Mouse (Mus musculus) kidney, postnatal 10 days (tissue): ENCODE measurements around the gene Olfr434.
"Not testable (repeated sequence)": the region's sequence is repeated elsewhere in the genome, so short reads cannot be mapped to it uniquely, and the experiment has no call there.

ENCODE experiments used
- DNase-seq: peaks from one replicate; pipeline ENCODE4 v3.0.0; 2021; ENCODE audit warnings: mixed read lengths

The Olfr434 gene

GRCm38 (mm10) chr6:43212873-43213272 lies at the start of gene Olfr434:
Gene Olfr434 (plus strand): TSS chr6:43213021.
- DNase-seq, result not testable (repeated sequence)

GRCm38 (mm10) chr6:43167246-43167645 lies 45.6 kb upstream of the Olfr434 start:
- no peak for DNase-seq

GRCm38 (mm10) chr6:43171840-43172239 lies 41.0 kb upstream of the Olfr434 start, which contains the start of gene Olfr13:
Gene Olfr13 (plus strand): TSS chr6:43172140.
- no peak for DNase-seq

- no peak for DNase-seq
Measured at GRCm38 (mm10) chr6:43178129-43178528, 34.7 kb upstream of the Olfr434 start.

GRCm38 (mm10) chr6:43178584-43179501 lies 34.0 kb upstream of the Olfr434 start:
- no peak for DNase-seq

GRCm38 (mm10) chr6:43190986-43191385 lies 21.8 kb upstream of the Olfr434 start:
- no peak for DNase-seq

GRCm38 (mm10) chr6:43196781-43197180 lies 16.0 kb upstream of the Olfr434 start, which contains the start of gene Olfr435:
Gene Olfr435 (plus strand): TSS chr6:43197146.
- DNase-seq, result no peak

- no peak for DNase-seq
Measured at GRCm38 (mm10) chr6:43198094-43198493, 14.7 kb upstream of the Olfr434 start.

GRCm38 (mm10) chr6:43202786-43203185 lies 10.0 kb upstream of the Olfr434 start:
- DNase-seq, result no peak

- DNase-seq, result no peak
Measured at GRCm38 (mm10) chr6:43205355-43205754, 7.5 kb upstream of the Olfr434 start.

GRCm38 (mm10) chr6:43231255-43231654 lies 18.4 kb downstream of the Olfr434 start, which contains the start of gene Olfr47:
Gene Olfr47 (plus strand): TSS chr6:43231529.
- DNase-seq, result not testable (repeated sequence)

GRCm38 (mm10) chr6:43242061-43242460 lies 29.2 kb downstream of the Olfr434 start:
- DNase-seq, result peak; percentile 38

GRCm38 (mm10) chr6:43247396-43247795 lies 34.6 kb downstream of the Olfr434 start:
- no peak for DNase-seq

GRCm38 (mm10) chr6:43252994-43253393 lies 40.2 kb downstream of the Olfr434 start:
- no peak for DNase-seq

GRCm38 (mm10) chr6:43254193-43254926 lies 41.5 kb downstream of the Olfr434 start:
- peak; percentile 18 for DNase-seq

- no peak for DNase-seq
Measured at GRCm38 (mm10) chr6:43260756-43261155, 47.9 kb downstream of the Olfr434 start.

- DNase-seq, result peak; percentile 89
Measured at GRCm38 (mm10) chr6:43265363-43266041, 52.7 kb downstream of the Olfr434 start, which contains the start of gene Arhgef5. Gene Arhgef5 (plus strand): TSS chr6:43265582.

- DNase-seq, result peak; percentile 75
Measured at GRCm38 (mm10) chr6:43266356-43266755, 53.5 kb downstream of the Olfr434 start.
